Mouse (Mus musculus): Measurements from ENCODE around the gene Magi2.
"Not testable (repeated sequence)": the region's sequence is repeated elsewhere in the genome, so short reads cannot be mapped to it uniquely, and the experiment has no call there.

Magi2 gene

GRCm38 (mm10) chr5:20723226-20723625, 1496.4 kb downstream of the Magi2 start:
- not testable (repeated sequence) for DNase-seq

- no peak for DNase-seq
These were observed 1512.0 kb downstream of the Magi2 start for GRCm38 (mm10) chr5:20738795-20739194.

- DNase-seq: no peak
These were observed 1514.4 kb downstream of the Magi2 start for GRCm38 (mm10) chr5:20741193-20741592.

GRCm38 (mm10) chr5:20741936-20742335, 1515.1 kb downstream of the Magi2 start:
- no peak for DNase-seq

GRCm38 (mm10) chr5:20748142-20748541, 1521.3 kb downstream of the Magi2 start:
- no peak for DNase-seq

GRCm38 (mm10) chr5:20748856-20749255, 1522.0 kb downstream of the Magi2 start:
- no peak for DNase-seq

- no peak for DNase-seq
These were observed 1522.7 kb downstream of the Magi2 start for GRCm38 (mm10) chr5:20749535-20749934.

GRCm38 (mm10) chr5:20751000-20751399, 1524.2 kb downstream of the Magi2 start:
- DNase-seq: no peak

GRCm38 (mm10) chr5:20751696-20752095, 1524.9 kb downstream of the Magi2 start:
- DNase-seq: no peak

GRCm38 (mm10) chr5:20753096-20753495, 1526.3 kb downstream of the Magi2 start:
- DNase-seq: no peak

GRCm38 (mm10) chr5:20753963-20754362, 1527.1 kb downstream of the Magi2 start:
- no peak for DNase-seq

All from right cerebral cortex, postnatal 4 days (tissue).